Mouse (Mus musculus) heart, postnatal 14 days (tissue): ENCODE measurements around the gene Qser1. TPM values are rescaled to one million over a fixed set of nuclear protein-coding genes. Genes with fewer than 3 reads are reported as not detected.
A peak's percentile ranks its signal among the peaks of the same experiment; 100 is the strongest.
"Not testable (repeated sequence)": the region's sequence is repeated elsewhere in the genome, so short reads cannot be mapped to it uniquely, and the experiment has no call there.

Experiments
- DNase-seq, 2 experiments: peaks; one replicate each; pipeline ENCODE4 v3.0.0; 2021 to 2022
- intact Hi-C: fragments of 180-260 bp; cut with DNase I; formaldehyde crosslinking; loops from one replicate; pipeline ENCODE4 v1.15.1; 2025
- total RNA-seq, 2 experiments: library from RNA; stranded (reverse); gene quantifications; 2 replicates each; pipeline ENCODE4 v1.2.3; 2021

Qser1 gene
- total RNA-seq, 2 experiments from 2014 or later: 23.4 to 25.1 TPM

GRCm38 (mm10) chr2:104818763-104819162, 2.2 kb upstream of the Qser1 start:
- DNase-seq, intact Hi-C loops: not testable (repeated sequence)

- intact Hi-C loops: no loop called here
- no peak for DNase-seq
Observed at GRCm38 (mm10) chr2:104817555-104818330, 1.2 kb upstream of the Qser1 start.

GRCm38 (mm10) chr2:104816866-104817439, 393 bp upstream of the Qser1 start:
- intact Hi-C loops: no loop called here
- DNase-seq: peak; percentile 94 to 95

DNA sequence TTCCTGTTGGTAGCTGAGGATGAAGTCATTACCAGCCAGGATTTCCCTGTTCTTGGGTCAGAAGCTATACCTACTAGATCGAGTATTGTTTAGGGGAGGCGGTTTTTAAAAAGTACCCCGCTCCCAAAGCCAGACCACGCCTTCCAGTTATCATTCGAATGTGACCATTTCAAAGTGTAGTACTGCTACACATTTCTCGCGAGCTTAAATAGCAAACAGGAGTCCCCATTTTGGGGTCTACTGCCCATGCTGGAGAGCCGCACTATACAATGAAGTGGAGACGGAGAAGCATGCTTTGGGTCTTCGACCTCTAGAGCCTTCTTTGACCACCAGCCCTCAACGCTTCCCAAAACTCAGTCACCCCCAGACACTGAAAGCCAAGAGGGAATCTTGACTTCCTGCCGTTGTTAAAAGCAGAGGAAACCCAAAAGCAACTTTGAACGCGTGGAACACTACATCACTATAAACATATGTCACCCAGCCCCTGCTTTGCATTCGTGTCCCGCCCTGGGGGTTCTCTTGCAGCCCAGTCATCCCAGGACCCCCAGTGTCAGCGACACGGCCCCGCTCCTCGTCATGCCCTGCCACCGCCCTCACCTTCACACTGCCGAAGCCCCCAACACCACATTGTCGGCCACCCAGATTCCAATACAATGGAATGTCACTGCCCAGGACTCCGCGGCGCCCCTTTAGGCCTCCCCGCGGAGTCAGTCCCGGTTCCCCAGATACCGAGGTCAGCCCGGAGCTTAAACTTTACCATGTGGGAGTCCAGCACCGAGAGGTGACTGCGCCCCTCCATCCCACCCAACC, 794 bp downstream of the Qser1 start:
- intact Hi-C loops: no loop called here
- peak; percentile 37 to 42 for DNase-seq

DNA sequence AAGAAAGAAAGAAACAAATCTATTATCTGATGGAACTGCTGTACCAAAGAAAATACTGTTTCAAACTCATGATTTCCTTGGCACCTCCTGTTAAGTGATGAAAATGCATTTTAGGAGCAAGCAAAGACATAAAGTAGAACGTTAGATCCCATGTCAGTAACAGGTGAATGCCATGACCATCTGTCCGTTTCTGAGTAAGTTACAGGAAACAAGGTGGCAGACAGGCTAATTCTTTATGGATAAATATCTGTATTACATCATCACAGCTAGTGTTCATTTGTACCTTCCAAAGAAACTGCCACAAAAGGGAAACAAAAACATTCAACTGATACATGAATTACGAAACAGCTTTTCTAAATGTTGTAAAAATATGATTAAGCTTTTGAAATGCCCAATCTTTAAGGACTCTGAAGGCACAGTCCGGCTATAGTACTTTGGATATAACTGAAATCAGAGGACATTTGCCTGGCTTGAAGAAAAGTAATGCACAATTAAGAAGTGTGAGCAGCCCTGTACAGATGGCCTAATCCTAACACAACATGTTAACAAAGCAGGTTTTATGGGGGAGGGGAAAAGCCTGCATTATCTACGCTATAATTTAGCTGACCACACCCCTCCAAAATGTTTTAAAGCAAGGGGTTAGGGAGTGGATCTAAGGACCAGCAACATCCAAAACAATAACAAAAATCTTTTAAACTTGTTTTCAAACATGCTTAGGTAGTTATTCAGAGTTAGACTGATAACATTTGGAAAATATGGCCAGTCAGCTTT, 2.2 kb downstream of the Qser1 start:
- intact Hi-C loops: no loop called here
- no peak for DNase-seq

DNA sequence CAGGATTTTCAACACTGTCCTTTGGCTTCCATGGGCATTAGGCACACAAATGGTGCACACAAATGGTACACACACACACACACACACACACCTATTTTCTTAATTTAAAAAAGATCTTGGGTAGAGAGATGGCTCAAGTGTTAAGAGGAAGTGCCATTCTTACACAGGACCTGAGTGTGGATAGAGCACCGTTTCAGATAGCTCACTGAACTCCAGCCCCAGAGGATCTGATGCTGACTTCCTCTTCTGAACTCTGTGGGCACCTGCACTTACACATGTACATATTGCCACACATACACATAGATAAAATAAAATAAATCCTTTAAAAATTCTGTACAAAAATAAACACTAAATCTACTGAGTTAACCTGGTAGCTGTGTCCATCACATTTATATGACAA, 11.1 kb downstream of the Qser1 start:
- intact Hi-C loops: no loop called here
- no peak for DNase-seq

- intact Hi-C loops: loop anchor here (1.0 to 10.0 kb wide), 2 partner anchors 89 to 330 kb away; no protein-coding TSS in a partner anchor
- DNase-seq: no peak
Observed at GRCm38 (mm10) chr2:104774763-104775162, 41.8 kb downstream of the Qser1 start.

- intact Hi-C loops: no loop called here
- no peak for DNase-seq
Observed at GRCm38 (mm10) chr2:104768697-104769096, 47.9 kb downstream of the Qser1 start.

DNA sequence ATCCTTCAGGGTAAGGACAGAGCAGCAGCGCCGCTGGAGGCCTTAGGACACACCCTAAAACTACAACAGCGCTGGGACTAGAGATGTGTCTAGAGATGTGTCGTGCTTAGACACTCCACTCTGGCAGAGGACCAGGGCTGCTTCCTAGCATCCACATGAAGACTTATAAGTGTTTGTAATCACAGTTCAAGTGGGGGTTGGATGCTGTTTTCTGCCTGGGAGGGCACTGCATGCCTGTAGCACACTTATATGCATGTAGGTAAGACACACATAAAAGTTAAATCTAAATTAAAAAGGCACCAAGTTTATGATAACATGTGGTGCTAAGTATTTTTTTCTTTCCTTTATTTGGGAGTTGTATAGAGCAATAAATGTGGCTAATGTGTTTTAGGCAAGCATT, 52.5 kb downstream of the Qser1 start:
- no peak for DNase-seq
- intact Hi-C loops: no loop called here

- no peak for DNase-seq
- intact Hi-C loops: no loop called here
Observed at GRCm38 (mm10) chr2:104763134-104763703, 53.3 kb downstream of the Qser1 start.

- intact Hi-C loops: loop anchor here (2.0 kb wide), 1 partner anchor 64 kb away; no protein-coding TSS in a partner anchor
- peak in 1 of 2 experiments; percentile 17 for DNase-seq
Observed at GRCm38 (mm10) chr2:104750611-104751010, 65.9 kb downstream of the Qser1 start.

GRCm38 (mm10) chr2:104748652-104749183, 67.8 kb downstream of the Qser1 start:
- intact Hi-C loops: no loop called here
- no peak for DNase-seq

DNA sequence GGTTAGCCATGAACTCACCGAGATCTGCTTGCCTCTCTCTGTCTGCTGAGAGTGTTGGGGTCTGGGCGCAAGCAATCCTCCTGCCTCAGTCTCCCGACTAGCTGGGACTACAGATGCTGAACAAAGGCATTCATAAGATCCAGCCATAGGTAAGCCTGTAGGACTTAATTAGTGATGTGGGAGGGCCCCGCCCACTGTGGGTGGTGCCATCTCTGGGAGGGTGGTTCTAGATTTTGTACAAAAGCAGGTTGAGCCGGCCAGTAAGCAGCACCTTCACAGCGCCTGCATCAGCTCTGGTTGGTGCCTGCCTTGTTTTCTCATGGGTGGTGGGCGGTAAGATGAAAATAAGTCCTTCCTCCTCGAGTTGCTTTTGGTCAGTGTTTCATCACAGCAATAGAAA, 70.3 kb downstream of the Qser1 start:
- intact Hi-C loops: no loop called here
- DNase-seq: no peak

DNA sequence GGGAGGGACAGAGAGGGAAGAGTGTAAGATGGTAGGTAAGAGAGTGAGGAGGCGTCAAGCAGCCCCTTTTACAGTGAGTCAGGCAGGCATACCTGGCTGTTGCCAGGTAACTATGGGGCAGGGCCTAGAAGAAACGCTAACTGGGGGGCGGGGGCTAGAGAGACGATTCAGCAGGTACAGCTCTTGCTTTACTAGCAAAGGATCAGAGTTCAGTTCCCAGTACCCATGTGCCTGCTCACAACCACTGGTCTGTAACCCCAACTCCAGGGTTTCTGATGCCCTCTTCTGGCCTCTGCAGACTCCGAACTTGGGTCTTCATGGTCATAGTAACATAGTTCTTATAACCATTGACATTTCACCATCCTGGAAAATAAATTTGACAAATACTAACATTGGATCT, 72.6 kb downstream of the Qser1 start:
- DNase-seq: no peak
- intact Hi-C loops: no loop called here

DNA sequence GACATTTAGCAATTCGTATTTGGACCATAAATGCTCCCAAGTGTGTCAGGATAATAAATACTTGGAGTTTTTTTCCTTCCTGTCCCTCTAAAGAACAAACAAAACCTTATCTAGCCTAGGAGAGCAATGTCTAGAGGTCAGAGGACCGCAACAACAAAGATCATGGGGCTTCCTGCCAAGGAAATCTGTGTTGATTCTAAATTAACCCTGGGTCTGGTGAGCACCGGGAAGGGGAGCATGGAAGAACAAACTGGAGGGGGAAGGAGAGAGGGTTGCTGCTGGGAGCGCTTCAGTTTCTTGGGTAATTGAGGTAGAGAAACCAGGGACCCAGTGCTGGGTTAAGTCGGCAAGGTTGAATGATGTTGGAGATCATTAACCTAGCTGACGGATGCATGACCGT, 73.4 kb downstream of the Qser1 start:
- intact Hi-C loops: no loop called here
- no peak for DNase-seq

DNA sequence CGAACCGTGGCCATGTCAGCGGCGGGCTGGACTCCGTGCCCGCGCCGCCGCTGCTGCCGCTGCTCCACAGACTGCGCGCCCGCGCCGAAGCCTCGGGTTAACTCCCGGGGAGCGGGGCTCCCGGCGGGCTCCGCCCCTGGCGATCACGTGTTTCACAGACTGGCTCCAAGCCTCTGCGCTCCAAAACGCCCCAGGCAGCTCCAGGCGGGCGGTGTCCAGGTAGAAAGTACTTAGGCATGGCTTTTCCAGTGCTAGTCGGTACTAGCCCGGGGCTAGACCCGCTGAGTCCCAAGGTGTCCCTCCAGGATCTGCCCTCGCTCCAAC, 73.9 kb downstream of the Qser1 start, which contains the start of gene Depdc7:
Depdc7 (minus strand) TSS at position 138 of the 324 bp plus-strand sequence.
- intact Hi-C loops: no loop called here
- DNase-seq: peak; percentile 91 to 94

DNA sequence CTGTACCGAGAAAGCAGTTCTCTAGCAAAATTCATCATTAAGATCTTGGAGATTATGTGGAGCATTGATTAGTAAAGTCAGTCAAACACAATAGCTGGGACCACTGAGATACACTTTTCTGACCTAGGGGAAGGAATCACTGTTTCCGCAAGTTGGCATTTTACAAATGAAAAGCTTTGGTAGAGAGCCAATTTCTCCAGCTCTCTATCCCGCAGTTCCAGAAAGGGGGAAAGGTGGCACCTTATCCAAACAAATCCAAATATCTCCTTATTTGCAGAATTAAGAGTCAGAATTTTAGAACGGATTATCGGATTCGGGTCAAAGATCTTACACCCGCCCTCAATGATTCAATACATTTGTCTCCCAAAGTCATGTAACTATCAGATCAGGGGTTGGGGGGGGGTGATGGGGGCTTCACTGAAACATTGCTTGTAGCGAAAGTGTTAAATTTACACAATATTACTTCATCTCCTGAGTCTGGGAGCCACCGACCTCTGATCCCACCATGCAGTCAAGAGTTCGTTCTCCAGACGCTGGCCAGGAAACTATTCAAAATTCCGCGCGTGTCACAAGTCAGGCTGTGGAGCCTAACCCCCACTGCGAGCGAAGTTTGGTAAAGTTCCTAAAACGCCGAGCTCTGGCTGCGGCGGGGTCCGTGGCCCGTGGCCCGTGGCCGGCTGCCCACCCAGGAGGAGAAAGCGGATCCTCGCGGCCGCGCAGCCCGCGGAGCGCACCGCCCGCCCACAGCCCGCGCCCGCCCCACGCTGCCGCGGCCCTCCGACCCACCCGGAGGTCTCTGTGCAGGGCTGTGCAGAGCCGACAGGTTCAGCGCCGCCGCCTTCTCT, 74.4 kb downstream of the Qser1 start:
- intact Hi-C loops: no loop called here
- DNase-seq: no peak

GRCm38 (mm10) chr2:104741015-104741758, 75.4 kb downstream of the Qser1 start:
- intact Hi-C loops: no loop called here
- no peak for DNase-seq
